12 mouse cellular contexts compared by ENCODE assay signal in genomic region chr5:21961796-21962195, GRCm38 (mm10).
"Had no signal": no experiment of that assay in that cellular context is flagged by ENCODE, and none has a peak within 500 bp of the region (broad histone marks: within the 10 kb centered on the region; RNA-seq: fewer than 3 reads in every experiment).

No protein-coding gene starts in this region.

- H3K4me1 ChIP-seq: intestine, embryonic 15.5 days; limb, embryonic 15.5 days; liver, embryonic 12.5 days; midbrain, embryonic 12.5 days; neural tube, embryonic 13.5 days; stomach, embryonic 15.5 days had no signal

- H3K9me3 ChIP-seq: intestine, embryonic 15.5 days; limb, embryonic 15.5 days; liver, embryonic 12.5 days; midbrain, embryonic 12.5 days; neural tube, embryonic 13.5 days; stomach, embryonic 15.5 days had no signal

- H3K4me2 ChIP-seq: intestine, embryonic 15.5 days; limb, embryonic 15.5 days; liver, embryonic 12.5 days; lung, embryonic 14.5 days; midbrain, embryonic 12.5 days; neural tube, embryonic 13.5 days; stomach, embryonic 15.5 days had no signal

- H3K9ac ChIP-seq: intestine, embryonic 15.5 days; limb, embryonic 15.5 days; liver, embryonic 12.5 days; lung, embryonic 14.5 days; midbrain, embryonic 12.5 days; neural tube, embryonic 13.5 days; stomach, embryonic 15.5 days had no signal

- H3K27ac ChIP-seq: intestine, embryonic 15.5 days; layer of hippocampus, adult 2 months; limb, embryonic 15.5 days; liver, embryonic 12.5 days; midbrain, embryonic 12.5 days; neural tube, embryonic 13.5 days; stomach, embryonic 15.5 days had no signal

- H3K36me3 ChIP-seq: intestine, embryonic 15.5 days; limb, embryonic 15.5 days; midbrain, embryonic 12.5 days; stomach, embryonic 15.5 days had no signal

- ATAC-seq: intestine, embryonic 15.5 days; liver, embryonic 12.5 days; midbrain, embryonic 16.5 days had no signal

- DNase-seq: lung, embryonic 14.5 days; lung, postnatal 14 days; right cerebral cortex, postnatal 14 days; thymus, postnatal 4 days had no signal

- H3K4me3 ChIP-seq: intestine, embryonic 15.5 days; layer of hippocampus, adult 2 months; limb, embryonic 15.5 days; liver, embryonic 12.5 days; midbrain, embryonic 12.5 days; neural tube, embryonic 13.5 days; stomach, embryonic 15.5 days had no signal

- H3K27me3 ChIP-seq: intestine, embryonic 15.5 days; limb, embryonic 15.5 days; liver, embryonic 12.5 days; midbrain, embryonic 12.5 days; neural tube, embryonic 13.5 days; stomach, embryonic 15.5 days had no signal
